Mouse (Mus musculus) hindbrain, embryonic 15.5 days (tissue): ENCODE results near the gene Pfkfb4. TPM values are rescaled to one million over a fixed set of nuclear protein-coding genes. Genes with fewer than 3 reads are reported as not detected.

Source experiments
- ATAC-seq: fragments of 200-750 bp; cut with Nextera tagmentation; 2 replicates; pipeline ENCODE4 v1.8.0; 2017; ENCODE audit warnings: low read depth, moderate number of reproducible peaks, moderate TSS enrichment; ENCODE audit not compliant: low FRiP score
- H3K27ac ChIP-seq: fragments of 300-500 bp; sonication (generic); replicated peaks from 2 replicates; pipeline ENCODE4 v1.5.1; 2015; ENCODE audit warnings: mild to moderate bottlenecking, inconsistent platforms
- H3K27me3 ChIP-seq: fragments of 300-500 bp; sonication (generic); 2 replicates; pipeline ENCODE4 v1.6.1; 2015; ENCODE audit warnings: control low read depth, inconsistent platforms
- H3K36me3 ChIP-seq: fragments of 300-500 bp; sonication (generic); 2 replicates; pipeline ENCODE4 v1.6.1; 2015; ENCODE audit warnings: control low read depth, inconsistent platforms
- H3K4me1 ChIP-seq: fragments of 300-500 bp; sonication (generic); replicated peaks from 2 replicates; pipeline ENCODE4 v1.6.1; 2015; ENCODE audit warnings: control low read depth, inconsistent platforms
- H3K4me2 ChIP-seq: fragments of 300-500 bp; sonication (generic); 2 replicates; pipeline ENCODE4 v1.6.1; 2015; ENCODE audit warnings: moderate library complexity, mild to moderate bottlenecking, inconsistent platforms
- H3K4me3 ChIP-seq: fragments of 300-500 bp; sonication (generic); 2 replicates; pipeline ENCODE4 v1.5.1; 2015; ENCODE audit warnings: mild to moderate bottlenecking, inconsistent platforms
- H3K9ac ChIP-seq: fragments of 300-500 bp; sonication (generic); 2 replicates; pipeline ENCODE4 v1.6.1; 2015; ENCODE audit warnings: inconsistent platforms
- H3K9me3 ChIP-seq: fragments of 300-500 bp; sonication (generic); 2 replicates; pipeline ENCODE4 v1.6.1; 2016; ENCODE audit warnings: control low read depth, inconsistent platforms
- WGBS: fragments of 180-500 bp; shearing (Covaris S2); methylation state at CpG from one replicate; pipeline ENCODE4 v1.1.7; 2015; 5-methylcytosine and 5-hydroxymethylcytosine counted together
- polyA plus RNA-seq: library from polyadenylated mRNA; unstranded; fragments of >200 nt; fragmentation: Nextera tagmentation; extraction: Ambion mirVana; gene quantifications from 2 replicates; pipeline ENCODE4 v1.2.1, GENCODE M21; 2015

The Pfkfb4 gene
- polyA plus RNA-seq, 1 experiment from 2014 or later = 28.7 TPM

DNA sequence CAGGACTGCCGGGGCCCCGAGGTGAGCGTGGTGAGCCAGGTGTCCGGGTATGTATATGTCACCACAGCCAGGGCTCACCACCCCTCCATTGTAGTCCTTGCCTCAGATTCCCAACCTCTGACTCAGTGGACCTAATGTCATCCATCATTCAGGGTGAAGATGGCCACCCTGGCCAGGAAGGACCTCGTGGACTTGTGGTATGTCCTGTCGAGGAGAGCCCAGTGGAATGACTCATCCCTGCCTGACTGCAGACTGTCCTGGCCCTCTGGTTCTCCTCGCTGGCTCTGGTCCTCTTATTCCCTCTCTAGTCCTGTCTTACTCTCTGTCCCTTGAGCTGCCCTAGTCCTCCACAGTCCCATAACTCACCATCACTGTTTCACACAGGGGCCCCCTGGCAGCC, 13.6 kb upstream of the Pfkfb4 start:
- Histone ChIP-seq H3K9me3 (no peaks in the 10 kb centered on the region), H3K36me3 (no peaks in the 10 kb centered on the region), H3K27ac (no peak overlapping the region), H3K4me2 (no peak overlapping the region), H3K4me1 (no peaks in the 10 kb centered on the region), H3K4me3 (no peak overlapping the region), H3K9ac (no peak overlapping the region), H3K27me3 (no peaks in the 10 kb centered on the region)
- ATAC-seq = no peak
- 90% methylated on average over 7 of the region's 7 CpGs for WGBS

DNA sequence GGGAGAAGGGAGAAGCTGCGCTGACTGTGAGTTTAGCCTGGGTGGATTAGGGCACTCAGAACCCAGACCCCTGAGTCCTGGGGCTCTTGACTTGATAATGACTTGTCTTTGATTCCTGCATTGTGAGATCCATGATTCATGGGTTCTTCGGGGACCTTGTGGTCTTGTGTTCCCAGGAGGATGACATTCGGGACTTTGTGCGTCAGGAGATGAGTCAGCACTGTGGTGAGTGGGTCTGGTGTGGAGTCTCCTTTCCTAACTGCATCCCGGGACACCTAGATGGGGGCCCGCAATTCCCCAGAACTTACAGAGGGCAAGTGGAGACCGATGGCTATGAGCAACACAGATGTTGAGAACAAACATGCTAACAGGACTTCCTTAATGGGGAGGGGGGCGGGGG, 9.1 kb upstream of the Pfkfb4 start:
- H3K4me3 ChIP-seq = no peak overlapping the region
- whole genome bisulfite sequencing = 89% methylated on average over 8 of the region's 8 CpGs
- ATAC-seq = no peak
- H3K27me3 ChIP-seq = no peaks in the 10 kb centered on the region
- H3K27ac ChIP-seq = no peak overlapping the region
- H3K4me2 ChIP-seq = no peak overlapping the region
- no peaks in the 10 kb centered on the region for H3K9me3 ChIP-seq
- H3K36me3 ChIP-seq = no peaks in the 10 kb centered on the region
- H3K9ac ChIP-seq = no peak overlapping the region
- H3K4me1 ChIP-seq = no peaks in the 10 kb centered on the region

DNA sequence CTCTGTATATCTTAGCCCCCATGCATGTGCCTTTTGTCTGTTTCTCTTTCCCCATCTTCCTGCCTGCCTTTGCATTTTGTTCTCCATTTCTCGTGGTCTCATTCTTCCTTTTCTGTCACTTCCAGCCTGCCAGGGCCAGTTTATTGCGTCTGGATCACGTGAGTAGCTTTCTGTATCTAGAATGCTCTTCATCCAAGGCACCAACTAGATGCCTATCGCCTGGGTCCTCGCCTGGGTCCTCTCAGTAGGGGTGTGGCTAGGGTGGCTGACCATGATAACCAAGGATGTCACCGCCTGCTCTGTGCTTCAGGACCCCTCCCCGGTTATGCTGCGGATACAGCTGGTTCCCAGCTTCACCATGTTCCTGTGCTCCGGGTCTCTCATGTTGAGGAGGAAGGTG, 8.4 kb upstream of the Pfkfb4 start:
- 82% methylated on average over 9 of the region's 9 CpGs for WGBS
- H3K9ac ChIP-seq = no peak overlapping the region
- H3K27ac ChIP-seq = no peak overlapping the region
- no peaks in the 10 kb centered on the region for H3K27me3 ChIP-seq
- no peaks in the 10 kb centered on the region for H3K9me3 ChIP-seq
- H3K36me3 ChIP-seq = no peaks in the 10 kb centered on the region
- H3K4me1 ChIP-seq = no peaks in the 10 kb centered on the region
- H3K4me3 ChIP-seq = no peak overlapping the region
- ATAC-seq = no peak
- no peak overlapping the region for H3K4me2 ChIP-seq

DNA sequence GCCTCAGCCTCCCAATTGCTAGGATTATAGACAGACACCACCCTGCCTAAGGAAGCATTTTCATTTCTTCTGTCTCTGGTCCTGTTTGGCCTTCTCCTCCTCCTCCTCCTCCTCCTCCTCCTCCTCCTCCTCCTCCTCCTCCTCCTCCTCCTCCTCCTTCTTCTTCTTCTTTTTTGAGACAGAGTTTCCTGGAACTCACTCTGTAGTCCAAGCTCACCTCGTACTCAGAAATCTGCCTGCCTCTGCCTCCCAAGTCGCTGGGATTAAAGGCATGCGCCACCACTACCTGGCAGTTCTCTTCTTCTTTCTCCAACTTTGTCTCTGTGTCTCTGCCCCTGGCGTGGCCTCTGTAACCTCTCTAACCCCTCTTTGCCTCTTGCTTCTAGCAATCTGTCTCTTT, 5.9 kb upstream of the Pfkfb4 start, which contains the start of gene Ucn2:
Gene Ucn2 (plus strand): TSS at position 301 of the 400 bp plus-strand sequence.
- Histone ChIP-seq H3K27me3 (no peaks in the 10 kb centered on the region), H3K9me3 (no peaks in the 10 kb centered on the region), H3K9ac (no peak within 1 kb of the TSS), H3K4me3 (no peak within 1 kb of the TSS), H3K27ac (no peak within 1 kb of the TSS), H3K4me1 (0 out of 2 replicates have a peak, but pooled peaks cover 1% of the 10 kb centered on the region), H3K4me2 (no peak within 1 kb of the TSS), H3K36me3 (no peaks in the 10 kb centered on the region)
- ATAC-seq = no peak
- 84% methylated on average over 4 of the region's 4 CpGs for WGBS

DNA sequence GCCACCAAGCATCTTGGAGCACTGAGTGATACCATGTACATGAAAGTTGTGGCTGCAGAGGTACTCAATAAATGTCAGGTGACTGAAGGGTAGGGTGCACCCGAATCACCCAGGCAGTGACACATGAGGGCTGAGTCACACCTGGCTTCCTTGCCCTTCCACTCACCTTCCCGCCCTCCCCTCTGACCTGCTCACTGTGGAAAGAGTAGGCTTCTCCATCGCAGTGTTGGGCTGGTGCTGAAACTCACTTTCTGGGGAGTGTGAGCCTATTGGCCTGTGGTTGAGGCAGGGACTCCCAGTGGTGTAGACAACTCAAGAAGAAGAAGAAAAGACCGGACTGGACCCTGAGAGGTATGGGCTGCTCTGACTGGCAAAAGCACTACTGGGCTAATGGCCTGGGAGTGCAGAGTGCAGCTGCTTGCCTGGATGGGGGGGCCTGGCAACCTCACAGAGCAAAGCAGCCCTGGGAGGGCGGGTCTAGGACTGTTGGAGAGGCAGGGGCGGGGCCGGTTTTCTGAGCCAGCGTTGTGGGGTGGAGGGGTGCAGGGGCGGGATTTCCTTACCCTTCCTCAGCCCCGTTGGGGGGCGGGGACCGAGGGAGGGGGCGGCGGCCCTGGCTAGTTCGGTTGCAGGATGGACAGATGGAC, 3.8 kb upstream of the Pfkfb4 start:
- Histone ChIP-seq H3K9ac (no peak overlapping the region), H3K4me2 (no peak overlapping the region), H3K36me3 (no peaks in the 10 kb centered on the region), H3K27ac (no peak overlapping the region), H3K4me1 (peaks cover 12% of the 10 kb centered on the region), H3K9me3 (no peaks in the 10 kb centered on the region), H3K27me3 (no peaks in the 10 kb centered on the region), H3K4me3 (no peak overlapping the region)
- 26% methylated on average over 10 of the region's 15 CpGs for WGBS
- no peak for ATAC-seq

DNA sequence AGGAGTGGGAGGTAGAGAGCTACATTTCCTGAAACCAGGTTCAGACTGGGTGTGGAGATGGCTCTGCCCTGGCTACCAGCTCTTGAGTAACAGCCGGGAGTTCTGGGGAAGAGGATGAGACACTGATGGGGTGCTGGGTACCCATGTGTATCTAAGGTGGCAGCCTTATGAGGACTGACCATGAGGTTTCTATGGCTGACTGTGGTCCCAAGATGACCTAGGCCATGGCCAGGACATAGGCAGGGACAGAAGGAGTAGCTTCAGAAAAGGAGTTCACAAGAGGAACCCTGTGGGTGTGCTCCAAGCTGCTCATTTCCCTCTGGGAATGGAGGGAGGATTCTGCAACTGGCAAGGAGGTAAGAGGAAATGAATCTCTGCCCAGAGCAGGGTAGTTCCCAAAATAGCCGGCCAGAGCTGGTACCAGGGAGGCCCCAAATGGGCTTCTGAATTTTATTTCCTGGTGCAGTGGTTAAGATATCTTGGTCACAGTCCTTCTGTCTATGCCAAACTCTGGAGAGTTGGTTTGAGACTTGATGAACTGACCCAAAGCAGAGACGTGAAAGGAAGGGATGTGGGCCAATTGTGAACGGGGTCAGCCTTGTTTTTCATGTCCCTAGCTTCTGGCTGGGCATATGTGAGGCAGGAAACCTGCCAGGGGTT, 1.6 kb upstream of the Pfkfb4 start:
- no peak for ATAC-seq
- 85% methylated on average over 4 of the region's 4 CpGs for WGBS
- H3K27ac ChIP-seq = no peak overlapping the region
- H3K4me3 ChIP-seq = no peak overlapping the region
- no peak overlapping the region for H3K4me2 ChIP-seq
- no peak overlapping the region for H3K9ac ChIP-seq
- H3K27me3 ChIP-seq = no peaks in the 10 kb centered on the region
- peaks cover 18% of the 10 kb centered on the region for H3K4me1 ChIP-seq
- H3K36me3 ChIP-seq = no peaks in the 10 kb centered on the region
- H3K9me3 ChIP-seq = no peaks in the 10 kb centered on the region

DNA sequence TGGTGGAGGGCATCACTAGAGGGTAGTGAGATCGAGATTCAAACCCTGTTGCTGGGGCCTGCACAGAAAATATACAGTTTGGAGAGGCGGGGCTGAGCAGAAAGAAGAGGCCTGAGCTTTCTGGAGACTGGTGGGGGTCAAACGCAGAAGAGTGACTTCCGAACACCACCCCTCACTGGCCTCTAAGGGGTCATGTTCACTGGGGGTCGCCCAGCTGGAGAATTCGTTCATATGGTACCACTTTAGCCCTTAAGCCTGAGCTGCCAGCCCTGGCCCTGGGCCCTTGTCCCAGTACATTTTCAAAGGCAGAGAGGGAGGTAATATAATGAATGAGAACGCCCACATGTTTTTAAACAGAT, 1.1 kb upstream of the Pfkfb4 start:
- Histone ChIP-seq H3K4me1 (peaks cover 18% of the 10 kb centered on the region), H3K36me3 (no peaks in the 10 kb centered on the region), H3K27ac (no peak overlapping the region), H3K4me2 (no peak overlapping the region), H3K9ac (no peak overlapping the region), H3K4me3 (no peak overlapping the region), H3K27me3 (no peaks in the 10 kb centered on the region), H3K9me3 (no peaks in the 10 kb centered on the region)
- WGBS = 78% methylated on average over 7 of the region's 7 CpGs
- no peak for ATAC-seq

DNA sequence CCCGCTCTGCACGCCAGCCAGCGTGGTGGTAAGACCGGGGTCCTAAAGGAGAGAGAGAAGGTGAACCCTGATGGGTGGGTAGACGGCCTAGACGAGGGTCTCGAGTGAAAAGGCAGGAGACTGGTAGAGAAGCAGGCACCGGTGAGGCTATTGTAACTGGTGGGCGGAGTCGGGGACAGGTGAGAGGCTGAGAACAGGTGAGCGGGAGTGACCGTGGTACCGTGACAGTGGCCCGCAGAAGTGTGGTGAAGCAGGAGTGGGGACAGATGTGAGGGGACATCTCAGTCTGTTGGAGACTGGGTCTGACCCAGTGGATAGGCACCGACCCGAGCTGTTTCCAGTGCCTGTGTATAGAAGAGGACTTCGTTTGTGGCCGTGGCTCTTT, 499 bp downstream of the Pfkfb4 start:
- Histone ChIP-seq H3K9me3 (no peaks in the 10 kb centered on the region), H3K27me3 (no peaks in the 10 kb centered on the region), H3K36me3 (no peaks in the 10 kb centered on the region), H3K27ac (peak overlapping the region; percentile 80), H3K4me1 (peaks cover 18% of the 10 kb centered on the region), H3K4me2 (peak overlapping the region; percentile 62), H3K9ac (peak overlapping the region; percentile 72), H3K4me3 (peak overlapping the region; percentile 64)
- 6% methylated on average over 18 of the region's 18 CpGs for WGBS
- ATAC-seq = no peak

DNA sequence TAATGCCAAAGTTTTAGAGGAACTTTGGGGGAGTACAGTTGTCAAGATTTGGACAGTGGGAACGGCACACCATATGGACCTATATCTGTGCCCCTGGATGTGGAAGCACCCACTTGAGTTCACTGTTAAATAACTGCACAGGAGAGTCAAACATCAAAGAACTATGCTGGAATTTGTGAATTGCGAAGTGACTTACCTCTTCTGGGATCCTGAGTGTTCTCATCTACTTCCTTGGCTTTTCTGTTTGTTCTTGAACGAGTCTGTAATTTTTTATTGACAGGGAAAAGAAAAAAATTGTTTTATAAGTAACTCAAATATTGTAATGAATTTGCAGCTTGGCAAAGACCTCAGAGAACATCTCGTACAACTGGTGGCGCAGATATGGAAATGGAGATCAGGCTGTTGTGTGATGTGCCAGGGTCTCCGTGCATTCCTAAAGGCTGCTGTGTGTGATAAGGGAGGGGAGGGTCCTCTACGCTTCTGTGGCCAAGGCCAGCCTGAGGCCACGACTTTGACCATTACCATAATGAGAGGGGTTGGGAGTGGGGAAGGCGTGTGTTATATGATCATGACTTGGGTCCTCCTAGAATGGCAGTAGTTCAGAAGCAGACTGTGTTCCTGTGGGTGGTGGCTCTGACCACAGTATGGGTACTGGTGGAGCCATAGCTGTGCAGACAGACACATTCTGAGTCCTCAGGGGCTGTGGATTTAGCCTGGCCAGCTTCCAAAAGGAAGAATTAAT, 1.2 kb downstream of the Pfkfb4 start:
- no peak overlapping the region for H3K27ac ChIP-seq
- H3K27me3 ChIP-seq = no peaks in the 10 kb centered on the region
- no peak for ATAC-seq
- peak overlapping the region; percentile 62 for H3K4me2 ChIP-seq
- WGBS = 88% methylated on average over 9 of the region's 9 CpGs
- peak overlapping the region; percentile 64 for H3K4me3 ChIP-seq
- H3K4me1 ChIP-seq = peaks cover 18% of the 10 kb centered on the region
- H3K9me3 ChIP-seq = no peaks in the 10 kb centered on the region
- no peak overlapping the region for H3K9ac ChIP-seq
- H3K36me3 ChIP-seq = no peaks in the 10 kb centered on the region

DNA sequence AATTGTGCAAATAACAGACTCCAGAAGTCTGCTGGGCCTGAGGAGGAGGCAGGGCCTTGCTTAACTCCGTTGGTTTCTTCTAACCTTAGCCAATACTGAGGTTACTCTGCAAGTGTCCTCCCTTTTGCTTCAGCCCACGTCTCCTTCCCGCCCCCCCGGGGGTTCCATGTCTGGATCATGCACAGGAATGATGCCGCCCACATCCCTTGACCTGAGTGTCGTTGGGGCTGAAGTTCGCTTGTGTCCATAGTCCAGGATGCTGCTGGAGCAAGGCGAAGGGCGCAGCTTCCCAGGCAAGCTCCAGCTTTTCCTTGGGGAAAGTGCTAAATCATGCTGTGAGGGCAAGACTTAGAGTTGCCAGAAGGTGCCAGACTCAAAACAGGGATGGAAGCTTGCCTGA, 4.8 kb downstream of the Pfkfb4 start:
- ATAC-seq = no peak
- no peak overlapping the region for H3K27ac ChIP-seq
- no peaks in the 10 kb centered on the region for H3K9me3 ChIP-seq
- H3K4me1 ChIP-seq = peaks cover 17% of the 10 kb centered on the region
- no peaks in the 10 kb centered on the region for H3K27me3 ChIP-seq
- no peak overlapping the region for H3K9ac ChIP-seq
- no peaks in the 10 kb centered on the region for H3K36me3 ChIP-seq
- H3K4me3 ChIP-seq = no peak overlapping the region
- H3K4me2 ChIP-seq = no peak overlapping the region
- WGBS = 84% methylated on average over 9 of the region's 9 CpGs

DNA sequence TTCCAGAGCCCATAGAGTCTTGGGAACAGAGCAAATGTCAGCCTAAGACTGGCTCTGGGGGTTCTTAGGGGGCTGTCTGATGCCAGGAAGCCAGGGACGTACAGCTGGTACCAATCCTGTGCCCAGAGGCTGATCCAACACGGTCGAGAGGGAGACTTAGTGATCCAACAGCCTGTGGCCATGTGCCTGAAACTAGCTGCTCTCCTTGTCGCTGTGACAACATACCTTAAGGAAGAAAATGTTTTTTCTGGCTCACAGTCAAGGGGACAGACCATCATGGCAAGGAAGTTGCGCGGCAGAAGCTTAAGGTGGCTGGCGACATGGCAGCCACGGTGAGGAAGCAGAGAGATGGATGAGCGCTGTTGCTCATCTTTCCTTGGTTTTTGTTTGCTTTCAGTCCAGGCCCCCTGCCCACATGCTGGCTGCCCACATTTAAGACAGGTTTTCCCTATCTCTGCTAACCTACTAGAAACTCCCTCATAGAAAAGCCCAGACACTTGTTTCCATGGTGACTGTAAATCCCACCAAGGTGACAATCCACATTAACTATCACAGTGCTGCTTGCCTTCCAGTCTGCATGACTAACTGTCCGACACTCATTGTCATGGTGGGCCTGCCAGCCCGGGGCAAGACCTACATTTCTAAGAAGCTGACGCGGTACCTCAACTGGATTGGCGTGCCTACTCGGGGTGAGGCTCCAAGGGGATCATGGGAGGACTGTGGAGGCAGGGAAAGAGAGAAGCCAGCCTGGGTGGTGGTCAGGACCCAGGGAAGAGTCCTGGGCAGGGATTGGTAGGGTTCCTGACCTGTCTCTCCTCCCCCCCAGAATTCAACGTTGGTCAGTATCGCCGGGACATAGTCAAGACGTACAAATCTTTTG, 6.9 kb downstream of the Pfkfb4 start:
- no peak for ATAC-seq
- WGBS = 80% methylated on average over 19 of the region's 19 CpGs
- Histone ChIP-seq H3K4me2 (no peak overlapping the region), H3K9ac (no peak overlapping the region), H3K27ac (no peak overlapping the region), H3K4me1 (0 out of 2 replicates have a peak, but pooled peaks cover 2% of the 10 kb centered on the region), H3K27me3 (no peaks in the 10 kb centered on the region), H3K36me3 (peaks cover 4% of the 10 kb centered on the region; the same call in 1 of the 2 replicates), H3K4me3 (no peak overlapping the region), H3K9me3 (no peaks in the 10 kb centered on the region)

DNA sequence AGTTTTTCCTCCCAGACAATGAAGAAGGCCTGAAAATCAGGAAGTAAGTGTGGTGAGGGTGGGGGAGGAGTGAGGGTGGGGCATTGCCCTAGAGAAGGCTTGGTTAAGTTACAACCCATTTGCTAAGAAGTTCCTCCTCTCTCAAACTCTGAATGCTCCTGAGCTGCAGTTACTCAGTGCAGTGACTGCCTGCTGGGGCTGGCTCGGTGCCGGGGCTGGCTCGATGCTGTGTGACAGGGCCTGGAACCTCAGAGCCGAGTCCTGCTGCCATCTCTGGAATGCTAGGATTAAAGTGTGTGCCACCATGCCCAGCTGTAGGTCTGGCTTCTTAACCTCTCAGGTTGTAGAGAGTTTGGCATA, 7.6 kb downstream of the Pfkfb4 start:
- 0 out of 2 replicates have a peak, but pooled peaks cover 2% of the 10 kb centered on the region for H3K4me1 ChIP-seq
- no peak for ATAC-seq
- H3K27ac ChIP-seq = no peak overlapping the region
- no peak overlapping the region for H3K4me2 ChIP-seq
- H3K36me3 ChIP-seq = peaks cover 4% of the 10 kb centered on the region; the same call in 1 of the 2 replicates
- no peaks in the 10 kb centered on the region for H3K9me3 ChIP-seq
- no peaks in the 10 kb centered on the region for H3K27me3 ChIP-seq
- no peak overlapping the region for H3K9ac ChIP-seq
- H3K4me3 ChIP-seq = no peak overlapping the region
- WGBS = 81% methylated on average over 4 of the region's 4 CpGs
